Mouse (Mus musculus): ENCODE measurements at regions not wholly inside any gene's neighbourhood (a gene's known extent, or its start where the extent isn't known, plus 50 kb on each side); places are given as distances from the start of the nearest gene placed in this dataset.
A peak's percentile ranks its signal among the peaks of the same experiment; 100 is the strongest.

DNA sequence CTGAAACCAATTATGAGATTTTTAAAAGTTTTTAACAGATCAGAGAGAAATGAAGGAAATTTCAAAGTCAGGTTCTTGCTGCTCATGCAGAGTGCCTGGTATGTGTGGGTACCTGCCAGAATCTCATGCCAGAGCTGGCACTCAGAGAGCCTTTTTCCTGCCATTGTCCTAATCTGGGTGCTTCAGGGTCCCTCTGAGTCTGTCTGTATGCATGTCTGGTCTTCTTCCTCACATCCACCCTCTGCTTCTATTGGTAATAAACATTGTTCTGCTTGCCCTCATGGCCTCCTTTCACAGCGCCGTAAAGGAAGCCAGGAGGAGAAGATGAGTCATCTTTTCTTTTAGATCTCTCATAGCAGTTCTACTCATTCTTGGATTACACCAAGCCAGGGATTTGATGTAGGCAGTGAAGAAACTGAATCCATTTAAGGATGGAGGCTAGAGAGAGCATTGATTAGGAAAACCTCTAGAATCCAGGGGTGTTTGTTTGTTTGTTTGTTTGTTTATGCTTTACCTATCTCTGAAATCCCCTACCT lies 55.8 kb upstream of the Bmper start:
- Histone ChIP-seq H3K27ac (ENCODE audit: insufficient read depth, low read length) (peak overlapping the region; percentile 91), H3K4me3 (ENCODE audit: insufficient read depth, low read length) (no peak overlapping the region), H3K4me1 (ENCODE audit: control insufficient read depth, insufficient read depth, low read length) (peaks cover 13% of the 10 kb centered on the region)
- TF ChIP-seq POLR2A (IDR thresholded peaks at IDR 0.05; ENCODE audit: low read depth, low read length), result no peak
- no peak for TF ChIP-seq CTCF (IDR thresholded peaks at IDR 0.05; ENCODE audit: borderline replicate concordance, insufficient read depth, low read length)

DNA sequence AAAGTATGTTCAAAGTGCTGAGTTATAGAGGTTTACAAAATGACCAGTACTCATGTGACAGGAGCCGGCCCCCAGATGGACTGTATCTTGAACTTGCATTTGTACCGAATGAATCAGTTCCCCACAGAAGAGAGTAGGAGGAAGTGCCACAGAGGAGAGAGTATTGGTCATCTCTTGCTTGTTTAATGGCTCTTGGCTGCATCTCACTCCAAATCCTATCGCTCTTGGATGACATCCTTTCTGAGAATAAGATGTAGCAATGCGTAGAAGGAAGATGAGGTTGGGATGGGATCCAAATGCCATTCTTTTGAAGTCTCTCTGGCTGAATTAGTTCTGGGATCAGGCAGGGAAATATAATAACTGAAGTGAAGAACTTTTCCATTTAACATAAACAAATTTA lies 55.2 kb upstream of the Bmper start:
- Histone ChIP-seq H3K4me1 (ENCODE audit: control insufficient read depth, insufficient read depth, low read length) (peaks cover 13% of the 10 kb centered on the region), H3K4me3 (ENCODE audit: insufficient read depth, low read length) (no peak overlapping the region), H3K27ac (ENCODE audit: insufficient read depth, low read length) (peak overlapping the region; percentile 91)
- TF ChIP-seq POLR2A (IDR thresholded peaks at IDR 0.05; ENCODE audit: low read depth, low read length) (no peak), CTCF (IDR thresholded peaks at IDR 0.05; ENCODE audit: borderline replicate concordance, insufficient read depth, low read length) (no peak)

GRCm38 (mm10) chr9:23168149-23168548 lies 54.7 kb upstream of the Bmper start:
- H3K4me3 ChIP-seq (ENCODE audit: insufficient read depth, low read length), result no peak overlapping the region
- no peak for TF ChIP-seq CTCF (IDR thresholded peaks at IDR 0.05; ENCODE audit: borderline replicate concordance, insufficient read depth, low read length)
- TF ChIP-seq POLR2A (IDR thresholded peaks at IDR 0.05; ENCODE audit: low read depth, low read length), result no peak
- H3K27ac ChIP-seq (ENCODE audit: insufficient read depth, low read length), result peak overlapping the region; percentile 91
- peaks cover 13% of the 10 kb centered on the region for H3K4me1 ChIP-seq (ENCODE audit: control insufficient read depth, insufficient read depth, low read length)

DNA sequence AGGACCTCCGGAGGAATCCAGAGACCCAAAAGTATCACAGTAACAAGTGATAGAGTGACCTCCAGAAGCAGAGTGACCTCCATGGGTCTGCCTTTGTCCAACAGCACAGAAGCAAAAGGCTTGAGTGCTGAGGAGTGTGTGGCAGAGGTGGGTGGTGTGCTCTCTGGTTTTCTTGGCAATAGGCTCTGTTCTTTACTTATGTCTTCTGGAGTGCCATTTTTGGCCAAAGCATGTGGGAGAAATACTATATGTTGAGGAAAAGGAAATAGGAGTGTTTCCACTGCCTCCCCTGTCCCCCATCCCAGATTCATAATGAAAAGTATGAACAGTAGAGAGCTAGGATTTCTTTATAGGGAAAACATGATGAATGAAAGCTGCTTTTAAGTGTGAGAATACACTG lies 51.5 kb upstream of the Bmper start:
- TF ChIP-seq POLR2A (IDR thresholded peaks at IDR 0.05; ENCODE audit: low read depth, low read length), result no peak
- no peak for TF ChIP-seq CTCF (IDR thresholded peaks at IDR 0.05; ENCODE audit: borderline replicate concordance, insufficient read depth, low read length)

More for the DNA sequence above, 51.5 kb upstream of the Bmper start:
- no peak overlapping the region for H3K27ac ChIP-seq (ENCODE audit: insufficient read depth, low read length)
- H3K4me3 ChIP-seq (ENCODE audit: insufficient read depth, low read length), result no peak overlapping the region
- H3K4me1 ChIP-seq (ENCODE audit: control insufficient read depth, insufficient read depth, low read length), result peaks cover 13% of the 10 kb centered on the region
